Mouse (Mus musculus): Measurements from ENCODE around the gene Ccnd2. TPM values are rescaled to one million over a fixed set of nuclear protein-coding genes. Genes with fewer than 3 reads are reported as not detected.
A peak's percentile ranks its signal among the peaks of the same experiment; 100 is the strongest.

Ccnd2 gene
- polyA plus RNA-seq, 1 experiment from 2014 or later: 357 TPM

- Histone ChIP-seq H3K27me3 (replicated peaks; ENCODE audit: control insufficient read depth, insufficient read depth, low read length) (peaks cover 14% of the 10 kb centered on the region; the same call in 1 of the 2 replicates), H3K4me1 (replicated peaks; ENCODE audit: control insufficient read depth, insufficient read depth, low read length) (0 out of 2 replicates have a peak, but pooled peaks cover 12% of the 10 kb centered on the region), H3K36me3 (ENCODE audit: control insufficient read depth, insufficient read depth) (peaks cover 8% of the 10 kb centered on the region; the same call in 1 of the 2 replicates), H3K9ac (ENCODE audit: low read depth, low read length) (peak overlapping the region; percentile 61), H3K4me2 (replicated peaks; ENCODE audit: low read depth) (peak overlapping the region; percentile 88), H3K9me3 (ENCODE audit: control insufficient read depth) (no peaks in the 10 kb centered on the region), H3K4me3 (ENCODE audit: low read depth, low read length) (peak overlapping the region; percentile 65), H3K27ac (ENCODE audit: low read depth, low read length) (peak overlapping the region; percentile 61)
- ATAC-seq: no peak
- under 1% methylated on average over 38 of the region's 38 CpGs for WGBS
- no peak for TF ChIP-seq CTCF (IDR thresholded peaks at IDR 0.05; ENCODE audit: low read depth)
These were observed 1.9 kb downstream of the Ccnd2 start for GRCm38 (mm10) chr6:127149944-127150662.

- no peaks in the 10 kb centered on the region for H3K9me3 ChIP-seq (ENCODE audit: control insufficient read depth)
- peak overlapping the region; percentile 61 for H3K27ac ChIP-seq (ENCODE audit: low read depth, low read length)
- peak overlapping the region; percentile 88 for H3K4me2 ChIP-seq (replicated peaks; ENCODE audit: low read depth)
- H3K4me1 ChIP-seq (replicated peaks; ENCODE audit: control insufficient read depth, insufficient read depth, low read length): 0 out of 2 replicates have a peak, but pooled peaks cover 12% of the 10 kb centered on the region
- no peak for ATAC-seq
- under 1% methylated on average over 30 of the region's 30 CpGs for WGBS
- no peak; the same call in 1 of the 2 replicates for TF ChIP-seq CTCF (IDR thresholded peaks at IDR 0.05; ENCODE audit: low read depth)
- H3K4me3 ChIP-seq (ENCODE audit: low read depth, low read length): peak overlapping the region; percentile 65
- peaks cover 10% of the 10 kb centered on the region; the same call in 1 of the 2 replicates for H3K27me3 ChIP-seq (replicated peaks; ENCODE audit: control insufficient read depth, insufficient read depth, low read length)
- peak overlapping the region; percentile 61 for H3K9ac ChIP-seq (ENCODE audit: low read depth, low read length)
- peaks cover 8% of the 10 kb centered on the region; the same call in 1 of the 2 replicates for H3K36me3 ChIP-seq (ENCODE audit: control insufficient read depth, insufficient read depth)
These were observed 2.6 kb downstream of the Ccnd2 start for GRCm38 (mm10) chr6:127149303-127149943.

GRCm38 (mm10) chr6:127148526-127149302 lies 3.3 kb downstream of the Ccnd2 start:
- H3K4me1 ChIP-seq (replicated peaks; ENCODE audit: control insufficient read depth, insufficient read depth, low read length): 0 out of 2 replicates have a peak, but pooled peaks cover 11% of the 10 kb centered on the region
- H3K27me3 ChIP-seq (replicated peaks; ENCODE audit: control insufficient read depth, insufficient read depth, low read length): 0 out of 2 replicates have a peak, but pooled peaks cover 8% of the 10 kb centered on the region
- no peaks in the 10 kb centered on the region for H3K9me3 ChIP-seq (ENCODE audit: control insufficient read depth)
- H3K27ac ChIP-seq (ENCODE audit: low read depth, low read length): peak overlapping the region; percentile 61; the same call in 1 of the 2 replicates
- peaks cover 11% of the 10 kb centered on the region; the same call in 1 of the 2 replicates for H3K36me3 ChIP-seq (ENCODE audit: control insufficient read depth, insufficient read depth)
- H3K4me3 ChIP-seq (ENCODE audit: low read depth, low read length): peak overlapping the region; percentile 65
- TF ChIP-seq CTCF (IDR thresholded peaks at IDR 0.05; ENCODE audit: low read depth): peak; percentile 30
- ATAC-seq: no peak
- H3K4me2 ChIP-seq (replicated peaks; ENCODE audit: low read depth): peak overlapping the region; percentile 88
- 6% methylated on average over 20 of the region's 20 CpGs for WGBS
- peak overlapping the region; percentile 61 for H3K9ac ChIP-seq (ENCODE audit: low read depth, low read length)

- Histone ChIP-seq H3K9ac (ENCODE audit: low read depth, low read length) (no peak overlapping the region), H3K27me3 (replicated peaks; ENCODE audit: control insufficient read depth, insufficient read depth, low read length) (no peaks in the 10 kb centered on the region), H3K4me3 (ENCODE audit: low read depth, low read length) (peak overlapping the region; percentile 65; the same call in 1 of the 2 replicates), H3K9me3 (ENCODE audit: control insufficient read depth) (no peaks in the 10 kb centered on the region), H3K27ac (ENCODE audit: low read depth, low read length) (no peak overlapping the region), H3K36me3 (ENCODE audit: control insufficient read depth, insufficient read depth) (peaks cover 11% of the 10 kb centered on the region; the same call in 1 of the 2 replicates), H3K4me1 (replicated peaks; ENCODE audit: control insufficient read depth, insufficient read depth, low read length) (0 out of 2 replicates have a peak, but pooled peaks cover 8% of the 10 kb centered on the region), H3K4me2 (replicated peaks; ENCODE audit: low read depth) (peak overlapping the region; percentile 88)
- peak; percentile 28; the same call in 1 of the 2 replicates for ATAC-seq
- peak; percentile 99 for TF ChIP-seq CTCF (IDR thresholded peaks at IDR 0.05; ENCODE audit: low read depth)
- WGBS: 0% methylated on average over 4 of the region's 4 CpGs
These were observed 4.3 kb downstream of the Ccnd2 start for GRCm38 (mm10) chr6:127147665-127148064.

- no peak overlapping the region for H3K9ac ChIP-seq (ENCODE audit: low read depth, low read length)
- no peak for ATAC-seq
- no peaks in the 10 kb centered on the region for H3K27me3 ChIP-seq (replicated peaks; ENCODE audit: control insufficient read depth, insufficient read depth, low read length)
- H3K4me1 ChIP-seq (replicated peaks; ENCODE audit: control insufficient read depth, insufficient read depth, low read length): 0 out of 2 replicates have a peak, but pooled peaks cover 8% of the 10 kb centered on the region
- H3K36me3 ChIP-seq (ENCODE audit: control insufficient read depth, insufficient read depth): peaks cover 13% of the 10 kb centered on the region; the same call in 1 of the 2 replicates
- H3K4me2 ChIP-seq (replicated peaks; ENCODE audit: low read depth): peak overlapping the region; percentile 37; the same call in 1 of the 2 replicates
- TF ChIP-seq CTCF (IDR thresholded peaks at IDR 0.05; ENCODE audit: low read depth): no peak
- no peak overlapping the region for H3K4me3 ChIP-seq (ENCODE audit: low read depth, low read length)
- H3K27ac ChIP-seq (ENCODE audit: low read depth, low read length): no peak overlapping the region
- WGBS: 83% methylated on average over 3 of the region's 3 CpGs
- H3K9me3 ChIP-seq (ENCODE audit: control insufficient read depth): no peaks in the 10 kb centered on the region
These were observed 5.6 kb downstream of the Ccnd2 start for GRCm38 (mm10) chr6:127146322-127146947.
